Mouse (Mus musculus) thymus, adult 18-20 months (tissue): ENCODE data around the gene Tlcd1.
A peak's percentile ranks its signal among the peaks of the same experiment; 100 is the strongest.
"Not testable (repeated sequence)": the region's sequence is repeated elsewhere in the genome, so short reads cannot be mapped to it uniquely, and the experiment has no call there.

Experiments
- DNase-seq, 2 experiments: peaks; one replicate each; pipeline ENCODE4 v3.0.0; 2022; ENCODE audit warnings: mixed read lengths in 2 of 2

Tlcd1 gene

DNA sequence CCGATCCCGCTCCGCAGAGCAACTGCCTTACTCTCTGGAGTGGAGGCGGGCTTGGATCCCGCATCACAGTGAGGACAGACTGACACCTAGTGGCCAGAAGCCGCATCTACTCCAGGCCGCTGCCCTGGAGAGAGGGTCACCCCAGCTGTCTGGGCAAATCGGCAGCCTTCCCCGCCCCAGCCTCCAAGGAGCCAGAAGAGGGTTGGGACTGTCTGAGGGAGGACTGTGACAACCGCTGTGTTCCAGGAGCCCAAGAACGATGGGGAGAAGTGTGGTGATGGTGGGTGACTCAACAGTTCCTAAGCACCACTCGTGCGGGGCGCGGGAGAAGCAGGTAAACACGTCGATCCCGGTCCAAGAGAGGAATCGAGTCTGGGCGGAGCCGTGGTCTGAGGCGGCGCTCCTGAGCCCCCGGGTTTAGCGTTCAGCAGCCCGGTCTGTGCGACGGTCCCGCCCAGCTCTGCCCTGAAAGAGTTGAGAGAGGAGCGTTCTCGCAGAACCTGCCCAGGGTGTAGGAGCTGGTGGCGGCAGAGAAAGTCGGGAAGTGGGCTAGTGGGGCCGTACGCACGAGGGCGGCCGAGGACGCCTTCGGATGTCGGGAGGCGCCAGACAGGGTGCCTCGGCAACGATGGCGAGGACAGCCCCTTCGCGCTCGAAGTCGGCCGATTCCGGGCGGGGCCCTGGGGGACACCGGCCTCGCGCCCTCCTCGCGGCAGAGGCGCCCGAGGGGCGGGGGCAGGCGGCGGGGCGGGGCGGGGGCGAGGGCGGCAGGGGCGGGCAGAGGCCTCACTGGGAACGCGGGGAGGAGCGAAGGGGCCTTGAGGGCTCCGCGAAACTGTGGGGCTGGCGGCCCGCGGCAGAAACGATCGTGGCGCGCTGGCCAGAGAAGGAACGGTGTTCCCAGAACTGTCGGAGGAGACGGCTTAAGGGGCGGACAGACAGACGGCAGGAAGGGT is 1.7 kb downstream of the Tlcd1 start:
- DNase-seq, result peak; percentile 86 to 87

DNA sequence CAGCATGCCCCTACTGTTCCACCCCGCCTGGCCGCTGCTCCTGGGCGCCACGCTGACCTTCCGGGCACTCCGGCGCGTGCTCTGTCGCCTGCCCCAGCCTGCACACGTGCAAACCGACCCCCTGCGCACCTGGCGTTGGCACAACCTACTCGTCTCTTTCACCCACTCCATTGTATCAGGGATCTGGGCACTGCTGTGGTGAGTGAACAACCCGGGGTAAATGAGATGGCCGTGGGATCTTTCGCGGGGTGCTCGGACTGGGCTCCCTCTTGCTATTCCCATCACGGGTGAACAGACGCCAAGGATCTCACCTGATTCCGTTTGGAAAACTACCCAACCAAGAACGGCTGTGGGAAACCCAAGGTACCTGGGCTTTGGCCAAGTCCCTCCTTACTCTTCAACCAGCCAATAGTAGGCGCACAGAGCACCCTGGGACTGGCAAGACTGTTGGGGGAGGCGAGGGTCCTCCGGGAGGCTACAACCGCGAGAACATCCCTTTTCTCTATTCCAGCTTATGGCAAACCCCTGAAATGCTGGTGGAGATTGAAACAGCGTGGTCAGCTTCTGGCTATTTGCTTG is 2.4 kb downstream of the Tlcd1 start:
- DNase-seq, result peak; percentile 38 to 64

DNA sequence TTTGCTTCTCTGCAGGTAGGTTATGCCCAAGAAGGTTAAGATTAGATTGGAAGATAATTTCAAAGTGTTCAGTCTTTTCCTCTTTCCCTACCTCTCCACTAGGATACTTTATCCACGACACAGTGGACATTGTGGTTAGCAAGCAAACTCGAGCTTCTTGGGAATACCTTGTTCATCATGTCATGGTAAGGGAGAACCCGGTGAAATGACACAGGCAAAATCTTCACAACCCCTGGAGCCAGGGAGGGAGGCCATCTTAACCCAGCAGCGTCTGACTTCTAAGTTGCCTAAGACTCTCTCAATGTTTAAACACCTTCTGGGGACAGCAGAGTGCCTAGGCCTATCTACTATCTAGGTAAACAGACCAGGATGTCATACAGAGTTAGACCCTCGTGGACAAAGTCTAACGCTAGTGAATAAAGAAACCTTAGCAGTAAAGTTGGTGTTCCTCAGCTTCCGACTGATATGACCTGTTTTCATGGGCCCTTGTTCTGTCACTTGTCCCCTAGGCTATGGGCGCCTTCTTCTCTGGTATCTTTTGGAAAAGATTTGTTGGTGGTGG is 3.0 kb downstream of the Tlcd1 start:
- DNase-seq, result no peak

DNA sequence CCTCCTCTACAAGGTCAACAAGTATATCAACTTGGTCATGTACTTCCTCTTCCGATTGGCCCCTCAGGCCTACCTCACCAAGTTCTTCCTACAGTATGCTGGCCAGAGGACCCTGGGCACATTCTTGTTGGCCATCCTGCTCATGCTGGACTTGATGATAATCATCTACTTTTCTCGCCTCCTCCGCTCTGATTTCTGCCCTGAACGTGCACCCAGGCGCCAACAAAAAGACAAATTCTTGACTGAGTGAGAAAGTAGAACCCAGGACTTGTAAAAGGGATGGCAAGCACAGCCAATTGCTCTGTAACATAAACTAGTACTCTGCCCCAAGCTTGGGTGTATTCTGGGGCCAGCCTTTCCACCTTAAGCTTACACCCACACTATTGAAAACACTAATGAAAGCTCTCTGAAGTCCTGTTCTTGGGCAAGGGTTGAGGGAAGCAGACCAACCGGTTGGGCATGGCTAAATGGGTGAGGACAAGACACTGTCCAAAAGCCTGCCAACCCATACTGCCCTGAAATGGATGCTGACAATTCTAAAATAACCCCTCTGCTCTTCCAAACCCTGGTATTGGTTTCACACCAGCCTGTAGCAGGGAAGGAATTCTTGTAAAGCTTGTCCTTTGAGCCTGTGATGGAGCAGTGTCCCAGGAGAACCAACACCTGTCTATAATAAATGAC is 3.7 kb downstream of the Tlcd1 start:
- DNase-seq, result no peak

DNA sequence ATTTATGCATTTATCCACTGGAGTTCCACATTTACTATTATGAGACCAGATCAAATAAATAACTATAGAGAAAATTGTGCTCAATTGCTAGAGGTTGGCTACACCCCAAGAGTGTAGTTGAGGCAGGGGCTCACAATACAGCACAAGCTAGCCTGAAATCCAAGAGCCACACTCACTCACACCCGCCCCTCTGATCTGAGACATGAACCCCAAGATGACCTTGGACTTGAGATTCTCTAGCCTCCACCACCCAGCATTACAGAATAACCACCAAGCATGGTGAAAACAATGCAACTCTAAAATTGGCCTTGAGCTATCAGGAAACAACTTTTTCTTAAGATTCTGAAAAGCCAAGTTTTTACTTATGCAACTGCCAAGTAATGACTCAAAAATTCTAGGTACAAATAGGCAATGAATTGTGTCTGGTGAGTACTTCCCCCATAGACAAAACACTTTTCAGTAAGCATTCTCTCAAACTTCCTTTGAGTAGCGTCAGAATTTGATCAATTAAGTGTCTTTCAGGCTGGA is 5.4 kb downstream of the Tlcd1 start:
- DNase-seq, result no peak

DNA sequence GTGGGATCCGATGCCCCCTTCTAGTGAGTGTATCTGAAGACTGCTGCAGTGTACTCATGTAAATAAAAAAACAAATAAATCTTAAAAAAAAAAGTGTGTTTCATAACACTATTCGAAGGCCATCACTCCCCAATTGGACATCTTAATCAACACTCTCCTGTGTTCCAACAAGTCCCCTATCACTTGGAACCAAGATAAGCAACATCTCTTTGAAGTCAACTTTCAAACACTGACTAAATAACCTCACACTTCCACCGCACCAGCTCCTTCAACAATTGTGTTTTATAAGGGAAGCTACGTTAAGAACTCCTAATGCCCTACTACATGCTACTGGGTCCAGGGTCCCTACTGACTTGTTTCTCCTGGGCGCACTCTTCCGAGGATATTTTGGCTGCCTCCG is 5.9 kb downstream of the Tlcd1 start:
- no peak for DNase-seq

DNA sequence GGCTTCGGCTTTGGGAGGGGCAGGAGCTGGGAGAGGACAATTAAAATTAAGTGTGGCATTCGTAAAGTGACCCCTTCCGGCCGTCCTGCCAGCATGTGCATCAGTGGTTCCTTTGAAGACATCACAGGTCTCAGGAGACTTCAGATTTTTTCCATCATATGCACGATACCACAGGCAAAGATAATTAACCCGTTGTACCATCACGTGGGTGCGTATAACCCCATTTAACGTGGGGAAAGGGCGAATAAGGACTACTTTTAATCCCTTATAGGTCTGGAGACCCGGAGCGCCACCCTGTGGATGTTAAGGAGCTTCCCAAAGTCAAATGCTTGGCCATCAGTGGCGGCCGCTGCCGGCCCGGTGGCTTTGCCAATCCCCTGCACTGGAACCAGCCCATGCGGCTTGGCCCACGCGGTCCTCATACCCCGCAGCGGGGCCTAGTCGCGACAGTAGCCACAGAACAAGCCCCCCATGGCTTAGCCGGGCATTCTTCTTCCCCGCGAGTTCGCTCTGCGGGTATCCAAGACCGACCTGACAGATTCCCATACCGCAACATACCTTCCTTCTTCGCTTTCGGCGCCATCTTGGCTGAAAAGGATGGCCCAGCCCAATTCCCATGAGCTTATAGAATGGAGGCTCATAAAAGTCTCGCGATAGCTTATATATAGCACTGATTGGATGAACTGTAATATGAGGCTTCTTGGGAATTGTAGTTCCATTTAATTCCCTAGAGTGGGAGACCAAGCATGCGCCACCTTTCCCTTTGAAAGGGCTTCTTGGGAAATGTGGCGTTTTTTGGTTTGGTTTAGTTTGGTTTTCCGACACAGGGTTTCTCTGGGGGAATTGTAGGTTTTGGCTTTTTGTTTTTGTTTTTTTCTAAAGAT is 6.7 kb downstream of the Tlcd1 start, which contains the start of gene Rpl23a:
TSS of gene Rpl23a (minus strand) at position 624 of the 884 bp plus-strand sequence.
- DNase-seq, result peak; percentile 60 to 78

DNA sequence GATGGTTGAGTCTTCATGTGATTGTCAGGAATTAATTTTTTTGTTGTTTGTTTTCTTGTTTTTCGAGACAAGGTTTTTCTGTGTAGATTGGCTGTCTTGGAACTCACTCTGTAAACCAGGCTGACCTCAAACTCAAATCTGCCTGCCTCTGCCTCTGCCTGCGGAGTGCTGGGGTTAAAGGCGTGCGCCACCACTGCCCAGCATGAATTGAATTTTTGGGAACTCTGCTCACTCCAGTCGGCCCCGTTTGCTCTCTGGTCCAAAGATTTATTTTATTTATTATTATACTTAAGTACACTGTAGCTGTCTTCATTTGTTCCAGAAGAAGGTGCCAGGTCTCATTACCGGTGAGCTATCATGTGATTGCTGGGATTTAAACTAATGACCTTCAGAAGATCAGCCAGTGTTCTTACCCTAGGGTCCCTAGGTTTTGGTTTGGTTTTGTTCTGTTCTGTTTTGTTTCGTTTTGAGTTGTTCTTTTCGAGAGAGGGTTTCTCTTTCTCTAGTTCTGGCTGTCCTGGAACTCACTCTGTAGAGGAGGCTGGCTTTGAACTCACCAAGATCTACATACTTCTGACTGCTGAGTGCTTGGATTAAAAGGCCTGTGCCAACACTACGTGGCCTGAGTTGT is 7.5 kb downstream of the Tlcd1 start:
- no peak for DNase-seq

DNA sequence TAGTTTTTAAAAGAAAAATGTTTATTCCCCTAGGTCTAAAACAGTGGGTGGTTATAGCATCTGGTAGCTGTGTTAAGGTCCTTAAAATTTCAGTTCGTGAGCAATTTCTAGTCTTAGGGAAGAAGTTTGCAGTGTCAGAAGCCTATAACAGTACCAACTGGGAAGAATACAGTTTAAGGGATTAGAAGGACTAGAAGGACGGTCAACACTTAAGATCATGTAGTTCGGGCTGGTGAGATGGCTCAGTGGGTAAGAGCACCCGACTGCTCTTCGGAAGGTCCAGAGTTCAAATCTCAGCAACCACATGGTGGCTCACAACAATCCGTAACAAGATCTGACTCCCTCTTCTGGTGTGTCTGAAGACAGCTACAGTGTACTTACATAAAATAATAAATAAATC is 8.2 kb downstream of the Tlcd1 start:
- not testable (repeated sequence) for DNase-seq

DNA sequence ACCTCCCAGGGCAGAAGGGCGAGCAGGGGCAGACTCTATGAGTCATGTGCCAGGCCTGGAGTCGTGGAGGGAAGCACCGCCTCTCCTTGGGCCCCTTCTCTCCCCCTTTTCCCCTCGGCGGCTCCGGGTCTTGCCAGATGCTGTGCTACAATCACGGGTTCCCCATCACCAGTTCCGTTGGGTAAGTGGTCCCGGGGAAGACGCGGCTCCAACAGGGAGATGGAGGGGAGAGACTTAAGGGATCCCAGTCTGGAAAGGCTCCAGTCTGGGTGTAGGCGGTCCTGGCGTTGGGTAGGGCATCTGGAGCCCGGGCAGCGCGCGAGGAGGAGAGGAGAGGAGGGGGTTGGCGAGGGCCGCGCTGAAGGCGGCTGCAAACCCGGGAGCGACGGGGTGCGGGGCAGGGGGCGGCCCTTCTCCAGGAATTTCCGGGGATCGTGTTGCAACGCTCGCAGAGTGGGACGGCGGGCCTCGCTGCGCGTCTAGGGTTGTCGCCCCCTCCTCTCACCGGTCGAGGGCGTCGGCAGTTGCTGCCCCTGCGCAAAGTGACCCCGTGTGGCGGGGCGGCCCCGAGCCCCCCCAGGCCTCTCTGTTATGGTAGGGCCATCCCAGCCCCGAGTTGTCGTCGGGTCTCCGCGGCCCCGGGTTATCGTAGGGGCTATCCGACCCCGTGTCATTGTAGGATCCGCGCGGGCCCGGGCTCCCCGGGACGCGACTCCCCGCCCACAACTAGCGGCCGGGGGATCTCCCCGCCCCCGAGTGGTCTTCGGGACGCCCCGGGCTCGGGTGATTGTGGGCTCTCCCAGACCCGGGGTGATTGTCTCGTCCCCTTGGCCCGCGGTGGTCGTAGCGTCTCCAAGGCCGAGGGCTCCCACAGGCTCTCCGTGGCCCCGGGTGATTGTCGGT is 12.1 kb downstream of the Tlcd1 start, which contains the start of gene Rab34:
TSS of gene Rab34 (plus strand) at position 100 of the 903 bp plus-strand sequence.
- DNase-seq, result no peak

DNA sequence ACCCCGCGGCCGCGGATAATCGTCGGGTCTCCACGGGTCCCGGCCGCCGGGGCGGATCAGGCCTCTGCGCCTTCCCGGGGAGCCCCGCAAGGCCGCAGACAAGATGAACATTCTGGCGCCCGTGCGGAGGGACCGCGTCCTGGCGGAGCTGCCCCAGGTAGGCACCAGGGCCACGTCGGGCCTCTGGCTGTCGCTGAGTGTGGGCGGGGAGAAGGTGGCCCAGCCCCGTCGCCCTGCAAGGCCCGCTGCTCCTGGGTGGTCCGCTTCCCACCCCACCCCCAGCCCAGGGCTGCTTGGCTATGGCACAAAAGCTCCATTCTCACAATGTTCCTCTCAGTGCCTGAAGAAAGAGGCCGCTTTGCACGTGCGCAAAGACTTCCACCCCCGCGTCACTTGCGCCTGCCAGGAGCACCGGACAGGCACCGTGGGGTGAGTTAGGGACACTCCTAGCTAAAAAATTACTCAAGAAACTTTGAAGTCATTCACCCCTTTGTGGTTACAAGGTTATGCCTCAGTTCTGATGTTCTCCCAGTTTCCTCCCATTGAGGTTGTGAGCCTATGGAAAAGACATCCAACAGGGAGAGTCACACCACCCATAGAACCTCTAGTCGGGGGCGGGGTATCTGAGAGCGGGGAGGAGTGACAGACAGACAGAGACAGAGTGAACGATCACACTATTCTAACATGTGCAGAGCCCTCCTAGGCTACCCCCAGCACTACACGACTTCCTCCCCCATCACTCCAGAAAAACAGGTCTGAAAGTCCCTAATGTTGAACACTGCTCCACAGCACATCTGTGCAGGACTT is 12.9 kb downstream of the Tlcd1 start:
- no peak for DNase-seq

DNA sequence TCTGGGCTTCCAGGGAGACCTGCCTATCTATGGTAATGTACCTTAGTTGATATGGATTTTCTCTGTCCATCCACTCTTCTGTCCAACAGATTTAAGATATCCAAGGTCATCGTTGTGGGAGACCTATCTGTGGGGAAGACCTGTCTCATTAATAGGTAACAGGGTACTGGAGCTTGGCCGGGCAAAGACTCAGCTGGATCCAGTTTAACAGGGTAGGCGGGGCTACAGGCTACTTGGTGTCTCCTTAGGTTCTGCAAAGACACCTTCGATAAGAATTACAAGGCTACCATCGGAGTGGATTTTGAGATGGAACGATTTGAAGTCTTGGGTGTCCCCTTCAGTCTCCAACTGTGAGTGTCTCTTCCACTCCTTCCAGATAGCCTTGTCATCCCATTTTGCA is 13.5 kb downstream of the Tlcd1 start:
- DNase-seq, result no peak

DNA sequence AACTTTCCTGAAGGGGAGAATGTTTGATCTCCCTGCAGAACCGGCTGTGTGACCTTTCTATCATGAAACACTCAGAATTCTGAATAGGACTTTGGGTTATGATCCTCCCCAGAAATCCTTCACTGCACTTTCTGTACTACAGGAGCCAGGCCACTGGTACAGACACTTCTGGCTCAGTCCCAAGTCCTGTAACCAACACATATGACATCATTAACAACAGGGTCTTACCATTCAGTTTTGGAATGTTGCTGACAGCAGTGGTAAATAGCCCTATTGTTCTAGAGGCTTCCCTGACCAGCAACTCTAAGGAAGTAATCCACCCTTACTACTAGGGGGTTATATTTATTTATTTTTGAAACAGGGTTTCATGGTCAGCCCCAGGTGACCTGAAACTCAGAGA is 16.6 kb downstream of the Tlcd1 start, which contains the start of gene Proca1:
TSS of gene Proca1 (plus strand) at position 280 of the 400 bp plus-strand sequence.
- no peak for DNase-seq

DNA sequence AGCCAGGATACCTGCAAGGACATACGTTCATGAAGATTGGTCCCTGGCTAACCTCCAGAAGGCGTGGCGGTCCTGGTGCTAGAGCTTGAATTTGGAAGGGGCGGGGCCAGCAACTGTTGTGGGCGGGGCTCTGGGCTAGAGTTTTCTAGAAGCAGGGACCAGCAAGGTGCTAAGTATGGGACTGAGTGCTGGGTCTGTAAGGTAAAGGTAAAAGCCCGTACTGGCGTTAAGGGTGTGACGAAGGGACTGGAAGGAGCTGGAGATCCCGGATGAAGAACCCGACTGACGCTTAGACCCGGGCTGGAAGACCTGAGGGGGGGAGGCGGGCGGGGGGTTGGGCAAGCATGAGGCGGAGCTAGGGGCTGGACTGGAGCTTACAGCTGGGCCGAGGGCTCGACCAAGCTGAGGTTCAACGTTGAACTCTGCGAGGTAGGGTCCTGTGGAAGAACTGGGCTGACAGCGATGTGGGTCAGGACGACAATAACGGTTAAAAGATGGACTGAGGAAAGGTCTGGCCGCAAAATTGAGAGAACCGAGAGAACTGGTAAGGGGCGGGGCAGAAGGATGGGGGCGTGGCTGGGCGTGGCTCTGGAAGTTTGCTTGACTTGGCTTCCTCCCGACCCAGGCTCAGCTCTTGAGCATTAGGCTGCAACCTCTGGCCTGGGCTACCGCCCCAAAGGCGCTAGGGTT is 18.0 kb downstream of the Tlcd1 start:
- DNase-seq, result peak; percentile 23 to 33

DNA sequence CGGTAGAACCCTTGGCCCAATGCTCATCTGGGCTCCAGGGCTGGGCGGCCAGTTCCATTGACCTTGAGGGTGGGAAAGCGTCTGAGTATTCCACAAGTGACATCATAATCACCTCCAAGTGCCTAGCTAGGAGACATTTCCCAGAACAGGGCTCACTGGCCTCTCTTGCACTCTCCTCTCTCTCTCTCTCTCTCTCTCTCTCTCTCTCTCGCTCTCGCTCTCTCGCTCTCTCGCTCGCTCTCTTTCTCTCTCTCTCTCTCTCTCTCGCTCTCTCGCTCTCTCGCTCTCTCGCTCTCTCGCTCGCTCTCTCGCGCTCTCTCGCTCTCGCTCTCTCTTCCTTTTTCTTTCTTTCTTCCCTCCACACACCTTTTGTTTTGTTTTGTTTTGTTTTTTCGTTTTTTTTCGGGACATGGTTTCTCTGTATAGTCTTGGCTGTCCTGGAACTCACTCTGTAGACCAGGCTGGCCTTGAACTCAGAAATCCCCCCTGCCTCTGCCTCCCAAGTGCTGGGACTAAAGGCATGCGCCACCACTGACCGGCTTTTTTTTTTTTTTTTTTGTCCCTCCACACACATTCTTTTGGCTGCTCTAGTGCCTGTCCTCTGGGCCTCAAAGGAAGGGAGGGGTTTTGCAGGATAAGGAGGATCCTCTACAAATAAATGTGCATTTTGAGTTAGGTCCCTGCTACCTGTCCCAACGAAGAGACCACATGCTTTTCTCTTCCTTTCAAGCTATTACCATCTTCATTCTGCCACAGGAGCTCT is 18.8 kb downstream of the Tlcd1 start:
- DNase-seq, result no peak

DNA sequence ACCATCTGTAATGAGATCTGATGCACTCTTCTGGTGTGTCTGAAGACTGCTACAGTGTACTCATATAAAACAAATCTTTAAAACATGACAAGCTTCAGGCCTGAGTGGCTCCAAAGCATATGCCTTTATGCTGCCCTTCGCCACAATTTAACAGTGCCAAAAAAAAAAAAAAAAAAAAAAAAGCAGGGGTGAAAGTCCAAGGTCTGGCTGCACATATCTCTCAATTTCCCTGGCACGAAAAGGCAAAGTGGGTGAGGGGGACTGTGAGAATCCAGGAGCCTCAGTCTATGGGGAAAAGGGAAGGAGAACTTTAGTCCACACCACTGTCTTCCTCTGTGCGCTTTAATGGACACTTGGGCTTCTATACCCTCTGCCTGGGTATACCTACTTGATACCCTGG is 25.9 kb downstream of the Tlcd1 start:
- DNase-seq, result no peak

DNA sequence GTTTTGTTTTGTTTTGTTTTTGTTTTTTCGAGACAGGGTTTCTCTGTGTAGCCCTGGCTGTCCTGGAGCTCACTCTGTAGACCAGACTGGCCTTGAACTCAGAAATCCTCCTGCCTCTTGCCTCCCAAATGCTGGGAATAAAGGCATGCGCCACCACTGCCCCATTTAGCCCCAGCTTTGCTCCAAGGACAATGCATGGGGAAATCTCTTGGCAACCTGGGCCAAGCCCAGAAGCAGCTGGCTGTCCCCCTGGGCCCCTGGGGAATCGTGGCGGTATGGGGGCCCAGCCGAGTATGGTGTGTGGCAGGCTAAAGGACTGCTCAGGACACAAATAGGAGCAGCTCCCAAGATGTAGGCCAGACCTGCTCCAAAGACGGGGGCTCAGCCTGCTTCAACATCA is 27.8 kb downstream of the Tlcd1 start:
- DNase-seq, result no peak
